Comparison of ENCODE assay signal across 12 mouse cellular contexts in the genomic region with DNA sequence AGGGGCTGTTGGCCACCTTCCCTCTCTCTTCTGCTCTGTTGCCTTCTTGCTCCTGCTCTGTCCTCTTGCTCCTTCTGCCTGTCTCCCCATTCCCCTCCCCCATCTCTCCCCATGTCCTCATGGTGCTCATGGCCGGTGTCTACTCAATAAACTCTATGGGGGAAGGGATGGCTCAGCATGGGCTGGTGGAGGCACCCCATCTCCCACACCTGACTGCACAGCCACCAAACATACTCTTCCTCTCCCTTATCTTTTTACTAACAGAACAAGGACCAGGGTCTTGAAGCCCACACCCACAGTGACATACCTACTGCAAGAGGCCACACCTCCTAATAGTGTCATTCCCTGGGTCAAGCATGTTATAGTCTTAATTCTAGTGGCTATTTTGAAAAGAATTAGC. TPM values are rescaled to one million over a fixed set of nuclear protein-coding genes. Genes with fewer than 3 reads are reported as not detected.
DNase-seq lines count a peak whose midpoint lies in the region; ATAC-seq lines count a peak whose summit lies in the region.
"Had no signal": no experiment of that assay in that cellular context is flagged by ENCODE, and none has a peak within 500 bp of the region (broad histone marks: within the 10 kb centered on the region; RNA-seq: fewer than 3 reads in every experiment).

No protein-coding gene starts in this region.

- H3K27ac ChIP-seq in heart, embryonic 13.5 days (replicated peaks), result peak overlapping the region; percentile 93; the same call in 1 of the 2 replicates
- H3K27ac ChIP-seq in midbrain, embryonic 15.5 days, result no peak overlapping the region
- H3K27ac ChIP-seq in midbrain, embryonic 10.5 days (replicated peaks), result no peak overlapping the region
- H3K27ac ChIP-seq: embryonic facial prominence, embryonic 12.5 days had no signal

- ATAC-seq in heart, embryonic 13.5 days (ENCODE audit: extremely low read depth, insufficient number of reproducible peaks, low FRiP score, low TSS enrichment), result no peak
- ATAC-seq in midbrain, embryonic 15.5 days (replicated peaks), result peak; percentile 12; the same call in 1 of the 2 replicates
- ATAC-seq: forebrain, embryonic 14.5 days; intestine, postnatal 0 days had no signal

- H3K4me3 ChIP-seq in heart, embryonic 13.5 days, result no peak overlapping the region
- no peak overlapping the region for H3K4me3 ChIP-seq in midbrain, embryonic 15.5 days
- no peak overlapping the region for H3K4me3 ChIP-seq in midbrain, embryonic 10.5 days
- H3K4me3 ChIP-seq: embryonic facial prominence, embryonic 12.5 days had no signal

- WGBS in heart, embryonic 13.5 days, result 53% methylated on average over 1 of the region's 1 CpGs
- WGBS in midbrain, embryonic 15.5 days, result 87% methylated on average over 1 of the region's 1 CpGs
- WGBS in midbrain, embryonic 10.5 days, result 80% methylated on average over 1 of the region's 1 CpGs

- peaks cover 14% of the 10 kb centered on the region for H3K4me1 ChIP-seq in heart, embryonic 13.5 days
- H3K4me1 ChIP-seq in midbrain, embryonic 15.5 days, result peaks cover 12% of the 10 kb centered on the region
- H3K4me1 ChIP-seq in midbrain, embryonic 10.5 days, result peaks cover 17% of the 10 kb centered on the region

- no peak overlapping the region for H3K9ac ChIP-seq in heart, embryonic 13.5 days
- H3K9ac ChIP-seq in midbrain, embryonic 15.5 days, result no peak overlapping the region
- H3K9ac ChIP-seq: embryonic facial prominence, embryonic 12.5 days had no signal

- no peaks in the 10 kb centered on the region for H3K9me3 ChIP-seq in heart, embryonic 13.5 days
- no peaks in the 10 kb centered on the region for H3K9me3 ChIP-seq in midbrain, embryonic 15.5 days
- H3K9me3 ChIP-seq in midbrain, embryonic 10.5 days (replicated peaks), result no peaks in the 10 kb centered on the region
- H3K9me3 ChIP-seq: embryonic facial prominence, embryonic 12.5 days had no signal

- peaks cover 6% of the 10 kb centered on the region; the same call in 1 of the 2 replicates for H3K36me3 ChIP-seq in heart, embryonic 13.5 days
- H3K36me3 ChIP-seq in midbrain, embryonic 15.5 days (replicated peaks), result no peaks in the 10 kb centered on the region
- H3K36me3 ChIP-seq in midbrain, embryonic 10.5 days, result peaks cover 6% of the 10 kb centered on the region
- H3K36me3 ChIP-seq: embryonic facial prominence, embryonic 12.5 days had no signal

- H3K27me3 ChIP-seq in heart, embryonic 13.5 days (replicated peaks), result no peaks in the 10 kb centered on the region
- H3K27me3 ChIP-seq in midbrain, embryonic 15.5 days (replicated peaks), result no peaks in the 10 kb centered on the region
- no peaks in the 10 kb centered on the region for H3K27me3 ChIP-seq in midbrain, embryonic 10.5 days (ENCODE audit: low read depth, poor library complexity, severe bottlenecking)
- H3K27me3 ChIP-seq: embryonic facial prominence, embryonic 12.5 days had no signal

- H3K4me2 ChIP-seq in heart, embryonic 13.5 days, result no peak overlapping the region
- H3K4me2 ChIP-seq in midbrain, embryonic 15.5 days, result no peak overlapping the region

- DNase-seq in heart, adult 11 months, result no peak
- DNase-seq in midbrain, embryonic 10.5 days (ENCODE audit: low spot score), result no peak
- peak; percentile 60 for DNase-seq in liver
- no peak for DNase-seq in B cell, adult 2 months
- DNase-seq in adrenal gland, postnatal 10 days, result no peak
- DNase-seq: adrenal gland, postnatal 36 days; gastrocnemius, postnatal 14 days had no signal

RNA-seq across cellular contexts. Expression of a gene that starts 26.0 kb away (rescaled TPM):
- polyA plus RNA-seq in heart, embryonic 13.5 days (2015; fragmentation: Nextera tagmentation; extraction: Ambion mirVana), result 18.9 and 19.0 TPM in 2 replicates
- polyA plus RNA-seq in midbrain, embryonic 15.5 days (2015; fragmentation: Nextera tagmentation; extraction: Ambion mirVana), result 59.0 and 59.3 TPM in 2 replicates
- polyA plus RNA-seq in midbrain, embryonic 10.5 days (2016; fragmentation: Nextera tagmentation; extraction: Ambion mirVana), result 32.4 and 39.6 TPM in 2 replicates
- 10 to 100 TPM; 18.8 to 29.1 TPM for total RNA-seq in adrenal gland, postnatal 10 days (2021)

RNA-seq across cellular contexts. Expression of a gene that starts 36.5 kb away (rescaled TPM):
- 18.2 and 18.8 TPM in 2 replicates for polyA plus RNA-seq in heart, embryonic 13.5 days (2015; fragmentation: Nextera tagmentation; extraction: Ambion mirVana)
- 17.5 and 18.2 TPM in 2 replicates for polyA plus RNA-seq in midbrain, embryonic 15.5 days (2015; fragmentation: Nextera tagmentation; extraction: Ambion mirVana)
- 30.9 and 34.8 TPM in 2 replicates for polyA plus RNA-seq in midbrain, embryonic 10.5 days (2016; fragmentation: Nextera tagmentation; extraction: Ambion mirVana)
- 10 to 100 TPM; 18.2 to 21.5 TPM for total RNA-seq in adrenal gland, postnatal 10 days (2021)

RNA-seq across cellular contexts. Expression of a gene that starts 44.6 kb away (rescaled TPM):
- polyA plus RNA-seq in heart, embryonic 13.5 days (2015; fragmentation: Nextera tagmentation; extraction: Ambion mirVana), result 144 and 158 TPM in 2 replicates
- 192 and 204 TPM in 2 replicates for polyA plus RNA-seq in midbrain, embryonic 15.5 days (2015; fragmentation: Nextera tagmentation; extraction: Ambion mirVana)
- polyA plus RNA-seq in midbrain, embryonic 10.5 days (2016; fragmentation: Nextera tagmentation; extraction: Ambion mirVana), result 346 and 352 TPM in 2 replicates
- total RNA-seq in adrenal gland, postnatal 10 days (2021), result 10 to 100 TPM; 79.8 to 83.7 TPM
